Mouse (Mus musculus) kidney, postnatal 4 days (tissue): ENCODE results near the gene Siglecg.

Experiments used
- DNase-seq, 2 experiments: peaks; one replicate each; pipeline ENCODE4 v3.0.0; 2021; ENCODE audit warnings: mixed read lengths in 2 of 2

Siglecg gene

GRCm38 (mm10) chr7:43442684-43443083 lies 34.7 kb downstream of the Siglecg start:
- peak in 1 of 2 experiments; percentile 46 for DNase-seq

GRCm38 (mm10) chr7:43443126-43443916 lies 35.3 kb downstream of the Siglecg start:
- peak; percentile 84 to 92 for DNase-seq

GRCm38 (mm10) chr7:43443917-43444293 lies 35.9 kb downstream of the Siglecg start, which contains the start of the genes Etfb and Gm45233:
Gene Etfb, plus strand, starts transcription at chr7:43444083.
Gene Gm45233, plus strand, starts transcription at chr7:43444128.
- peak; percentile 94 to 97 for DNase-seq

- no peak for DNase-seq
Observed at GRCm38 (mm10) chr7:43447801-43448200, 39.8 kb downstream of the Siglecg start.

- no peak for DNase-seq
Observed at GRCm38 (mm10) chr7:43448246-43448645, 40.2 kb downstream of the Siglecg start.

- DNase-seq: no peak
Observed at GRCm38 (mm10) chr7:43449811-43450210, 41.8 kb downstream of the Siglecg start.

- no peak for DNase-seq
Observed at GRCm38 (mm10) chr7:43451726-43452125, 43.7 kb downstream of the Siglecg start.

- peak; percentile 55 to 64 for DNase-seq
Observed at GRCm38 (mm10) chr7:43452609-43453008, 44.6 kb downstream of the Siglecg start.

GRCm38 (mm10) chr7:43453599-43454355 lies 45.8 kb downstream of the Siglecg start:
- DNase-seq: peak in 1 of 2 experiments; percentile 46

GRCm38 (mm10) chr7:43454371-43454770 lies 46.4 kb downstream of the Siglecg start:
- DNase-seq: no peak

- no peak for DNase-seq
Observed at GRCm38 (mm10) chr7:43462851-43463250, 54.8 kb downstream of the Siglecg start, which contains the start of gene Vsig10l. Gene Vsig10l, plus strand, starts transcription at chr7:43463151.

GRCm38 (mm10) chr7:43463976-43464375 lies 56.0 kb downstream of the Siglecg start:
- DNase-seq: no peak

- DNase-seq: peak; percentile 29 to 44
Observed at GRCm38 (mm10) chr7:43464864-43465343, 56.9 kb downstream of the Siglecg start.

- peak; percentile 94 to 96 for DNase-seq
Observed at GRCm38 (mm10) chr7:43465344-43466098, 57.5 kb downstream of the Siglecg start.

GRCm38 (mm10) chr7:43466099-43466694 lies 58.2 kb downstream of the Siglecg start:
- DNase-seq: peak; percentile 92 to 95
